Mouse (Mus musculus) liver, embryonic 13.5 days (tissue): ENCODE measurements around the gene Akp3. TPM values are rescaled to one million over a fixed set of nuclear protein-coding genes. Genes with fewer than 3 reads are reported as not detected.

Experiments
- polyA plus RNA-seq: library from polyadenylated mRNA; unstranded; fragments of >200 nt; fragmentation: Nextera tagmentation; extraction: Ambion mirVana; gene quantifications from 2 replicates; pipeline ENCODE4 v1.2.1, GENCODE M21; 2015

The Akp3 gene
- polyA plus RNA-seq, 1 experiment from 2014 or later, result not detected

Other genes with a start within 250 kb of the Akp3 start
- not detected in 2 replicates for gene Alppl2, start 35.0 kb upstream of the Akp3 start, polyA plus RNA-seq
- not detected in 2 replicates for gene Alpi, start 23.4 kb upstream of the Akp3 start, polyA plus RNA-seq
- 0.12 TPM in 1 of 2 replicates, not detected in the other for gene Ecel1, start 31.5 kb downstream of the Akp3 start, polyA plus RNA-seq
- not detected in 2 replicates for gene Prss56, start 58.3 kb downstream of the Akp3 start, polyA plus RNA-seq
- 0.13 TPM in 1 of 2 replicates, not detected in the other for gene Chrnd, start 65.6 kb downstream of the Akp3 start, polyA plus RNA-seq
- 0.34 and 0.70 TPM in 2 replicates for gene Chrng, start 79.7 kb downstream of the Akp3 start, polyA plus RNA-seq
- 101 and 109 TPM in 2 replicates for gene Eif4e2, start 88.9 kb downstream of the Akp3 start, polyA plus RNA-seq
- 0.07 TPM in 1 of 2 replicates, not detected in the other for gene Efhd1, start 139.4 kb downstream of the Akp3 start, polyA plus RNA-seq
- 18.7 and 21.2 TPM in 2 replicates for gene Gigyf2, start 202.0 kb downstream of the Akp3 start, polyA plus RNA-seq